Mouse (Mus musculus) limb, embryonic 12.5 days (tissue): ENCODE data around the gene Mfsd4a. TPM values are rescaled to one million over a fixed set of nuclear protein-coding genes. Genes with fewer than 3 reads are reported as not detected.

ENCODE experiments used
- ATAC-seq: fragments of 200-750 bp; cut with Nextera tagmentation; 2 replicates; pipeline ENCODE4 v1.8.0; 2017; ENCODE audit warnings: low read depth, moderate TSS enrichment; ENCODE audit not compliant: insufficient number of reproducible peaks, insufficient read depth, low FRiP score, low TSS enrichment
- H3K27ac ChIP-seq: fragments of 300-500 bp; sonication (generic); 2 replicates; pipeline ENCODE4 v1.5.1; 2016; ENCODE audit warnings: mild to moderate bottlenecking, moderate library complexity
- H3K27me3 ChIP-seq: fragments of 300-500 bp; sonication (generic); 2 replicates; pipeline ENCODE4 v1.6.1; 2016; ENCODE audit warnings: mild to moderate bottlenecking, moderate library complexity
- H3K36me3 ChIP-seq: fragments of 300-500 bp; sonication (generic); 2 replicates; pipeline ENCODE4 v1.6.1; 2016; ENCODE audit warnings: mild to moderate bottlenecking, moderate library complexity
- H3K4me1 ChIP-seq: fragments of 300-500 bp; sonication (generic); replicated peaks from 2 replicates; pipeline ENCODE4 v1.6.1; 2016
- H3K4me2 ChIP-seq: fragments of 300-500 bp; sonication (generic); 2 replicates; pipeline ENCODE4 v1.6.1; 2016; ENCODE audit warnings: mild to moderate bottlenecking, moderate library complexity
- H3K4me3 ChIP-seq: fragments of 300-500 bp; sonication (generic); replicated peaks from 2 replicates; pipeline ENCODE4 v1.5.1; 2016; ENCODE audit warnings: mild to moderate bottlenecking
- H3K9ac ChIP-seq: fragments of 300-500 bp; sonication (generic); replicated peaks from 2 replicates; pipeline ENCODE4 v1.6.1; 2016; ENCODE audit warnings: mild to moderate bottlenecking, moderate library complexity
- H3K9me3 ChIP-seq: fragments of 300-500 bp; sonication (generic); 2 replicates; pipeline ENCODE4 v1.6.1; 2016; ENCODE audit warnings: mild to moderate bottlenecking, moderate library complexity
- WGBS: fragments of 180-500 bp; shearing (Covaris S2); methylation state at CpG from one replicate; pipeline ENCODE4 v1.1.7; 2016; 5-methylcytosine and 5-hydroxymethylcytosine counted together
- polyA plus RNA-seq: library from polyadenylated mRNA; unstranded; fragments of >200 nt; fragmentation: Nextera tagmentation; extraction: Ambion mirVana; gene quantifications from 2 replicates; pipeline ENCODE4 v1.2.1, GENCODE M21; 2016

Gene Mfsd4a
- polyA plus RNA-seq, 1 experiment from 2014 or later, result 13.1 TPM

DNA sequence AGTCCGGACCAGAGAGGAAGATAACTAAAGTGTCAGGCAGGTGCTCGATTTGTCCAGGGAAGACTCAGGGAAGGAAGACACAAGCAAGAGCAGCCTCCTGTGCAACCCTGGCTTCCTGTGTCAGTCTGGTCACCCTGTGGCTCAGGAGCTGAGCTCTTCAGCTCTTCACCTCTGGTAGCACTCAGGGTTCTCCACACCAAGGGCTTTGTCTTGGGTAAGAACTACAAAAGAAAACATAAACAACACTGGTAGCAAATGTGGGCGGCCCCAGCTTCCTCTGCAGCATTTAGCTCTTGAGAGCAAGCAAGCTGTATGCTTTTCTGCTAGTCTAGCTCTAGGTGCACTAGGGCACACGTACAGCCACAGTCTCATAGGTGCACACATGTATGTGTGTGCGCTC, 29.1 kb downstream of the Mfsd4a start:
- H3K9me3 ChIP-seq, result no peaks in the 10 kb centered on the region

DNA sequence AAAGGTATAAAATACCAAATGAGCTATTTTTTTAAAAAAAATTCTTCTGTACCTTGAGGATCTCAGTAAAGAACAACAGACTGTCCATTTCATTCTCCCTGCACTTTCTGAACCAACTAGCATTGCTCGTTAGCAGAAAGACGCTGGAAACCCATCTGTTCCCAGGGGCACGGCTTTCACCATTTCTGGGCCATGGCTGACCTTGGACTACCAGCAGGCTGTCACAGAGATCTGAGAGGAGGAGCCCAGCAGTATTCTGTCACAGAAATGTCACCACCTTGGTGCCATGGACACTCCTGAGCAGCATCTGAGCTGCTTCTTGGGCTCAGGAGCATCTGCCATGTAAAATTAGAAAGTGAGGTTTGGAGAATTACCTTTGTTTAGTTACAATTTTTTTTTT, 30.1 kb downstream of the Mfsd4a start:
- Histone ChIP-seq H3K27ac (no peak overlapping the region), H3K27me3 (no peaks in the 10 kb centered on the region), H3K9ac (no peak overlapping the region), H3K4me1 (0 out of 2 replicates have a peak, but pooled peaks cover 2% of the 10 kb centered on the region), H3K4me2 (no peak overlapping the region), H3K36me3 (peaks cover 26% of the 10 kb centered on the region), H3K4me3 (no peak overlapping the region), H3K9me3 (no peaks in the 10 kb centered on the region)
- ATAC-seq, result no peak
- WGBS, result 70% methylated on average over 3 of the region's 3 CpGs

More for the DNA sequence above, 29.1 kb downstream of the Mfsd4a start:
- Histone ChIP-seq H3K27ac (no peak overlapping the region), H3K9ac (no peak overlapping the region), H3K4me3 (no peak overlapping the region), H3K4me1 (0 out of 2 replicates have a peak, but pooled peaks cover 2% of the 10 kb centered on the region), H3K4me2 (no peak overlapping the region), H3K36me3 (peaks cover 17% of the 10 kb centered on the region), H3K27me3 (no peaks in the 10 kb centered on the region)
- no peak for ATAC-seq
- WGBS, result 76% methylated on average over 5 of the region's 5 CpGs

DNA sequence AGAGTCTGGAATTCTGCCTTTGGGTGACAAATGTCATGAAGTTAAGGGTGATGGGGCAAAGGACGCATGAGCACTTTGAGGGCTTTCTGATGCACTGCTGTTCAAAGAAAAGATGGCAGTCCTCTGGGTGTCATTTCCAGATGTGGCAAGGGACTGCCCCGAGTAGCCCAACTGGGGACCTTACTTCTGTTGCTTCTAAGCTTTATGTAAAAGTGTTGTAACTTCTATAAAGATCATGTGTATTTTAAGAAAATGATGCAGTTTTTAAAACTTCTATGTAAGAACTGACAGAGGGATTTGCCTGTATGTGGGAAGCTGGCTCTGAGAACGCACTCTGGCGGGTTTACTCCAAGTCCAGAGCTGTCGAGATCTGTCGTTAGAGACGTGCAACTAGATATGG, 35.7 kb downstream of the Mfsd4a start:
- Histone ChIP-seq H3K4me3 (no peak overlapping the region), H3K27ac (no peak overlapping the region), H3K9ac (no peak overlapping the region), H3K36me3 (peaks cover 74% of the 10 kb centered on the region), H3K4me2 (no peak overlapping the region), H3K27me3 (no peaks in the 10 kb centered on the region), H3K9me3 (no peaks in the 10 kb centered on the region), H3K4me1 (peaks cover 9% of the 10 kb centered on the region)
- no peak for ATAC-seq
- WGBS, result 87% methylated on average over 7 of the region's 7 CpGs

DNA sequence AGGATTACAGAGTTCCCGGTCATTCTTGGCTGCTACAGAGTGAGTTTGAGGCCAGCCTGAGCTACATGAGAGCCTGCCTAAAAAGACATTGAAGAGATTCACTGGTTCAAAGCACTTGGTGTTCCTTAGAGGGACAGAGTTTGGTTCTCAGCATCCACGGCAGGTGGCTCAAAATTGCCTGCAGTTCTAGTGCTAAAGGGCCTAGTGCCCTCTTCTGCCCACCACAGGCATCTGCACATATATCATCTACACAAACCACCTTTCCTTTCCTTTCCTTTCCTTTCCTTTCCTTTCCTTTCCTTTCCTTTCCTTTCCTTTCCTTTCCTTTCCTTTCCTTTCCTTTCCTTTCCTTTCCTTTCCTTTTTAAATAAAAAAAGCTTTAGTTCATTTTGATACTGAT, 37.3 kb downstream of the Mfsd4a start:
- peaks cover 12% of the 10 kb centered on the region for H3K4me1 ChIP-seq
- no peak overlapping the region for H3K4me2 ChIP-seq
- WGBS, result 62% methylated on average over 2 of the region's 2 CpGs
- no peaks in the 10 kb centered on the region for H3K27me3 ChIP-seq
- H3K4me3 ChIP-seq, result no peak overlapping the region
- H3K27ac ChIP-seq, result no peak overlapping the region
- no peak for ATAC-seq
- no peaks in the 10 kb centered on the region for H3K9me3 ChIP-seq
- H3K36me3 ChIP-seq, result peaks cover 85% of the 10 kb centered on the region
- H3K9ac ChIP-seq, result no peak overlapping the region

DNA sequence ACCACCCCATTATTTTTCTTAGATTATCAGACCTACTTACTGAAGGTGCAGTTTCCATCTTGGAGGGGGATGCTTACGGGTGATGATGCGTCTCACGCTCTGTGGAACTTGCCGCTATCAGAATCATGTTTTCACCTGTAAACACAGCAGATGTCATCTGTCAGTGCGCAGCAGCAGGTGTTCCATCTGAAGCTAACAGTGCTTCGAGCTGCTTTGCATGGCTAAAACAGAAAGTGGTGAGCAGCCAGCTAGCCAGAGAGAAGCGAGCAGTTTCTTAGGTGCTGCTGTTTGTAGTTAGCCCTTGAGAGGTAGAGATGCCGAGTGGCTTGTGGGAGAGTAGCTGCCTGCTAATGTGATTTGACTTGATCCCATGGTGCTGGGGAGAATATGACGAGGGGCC, 39.4 kb downstream of the Mfsd4a start:
- no peak for ATAC-seq
- Histone ChIP-seq H3K9me3 (no peaks in the 10 kb centered on the region), H3K27ac (no peak overlapping the region), H3K4me2 (no peak overlapping the region), H3K27me3 (no peaks in the 10 kb centered on the region), H3K9ac (no peak overlapping the region), H3K36me3 (peaks cover 86% of the 10 kb centered on the region), H3K4me1 (peaks cover 12% of the 10 kb centered on the region), H3K4me3 (no peak overlapping the region)
- WGBS, result 88% methylated on average over 9 of the region's 9 CpGs

DNA sequence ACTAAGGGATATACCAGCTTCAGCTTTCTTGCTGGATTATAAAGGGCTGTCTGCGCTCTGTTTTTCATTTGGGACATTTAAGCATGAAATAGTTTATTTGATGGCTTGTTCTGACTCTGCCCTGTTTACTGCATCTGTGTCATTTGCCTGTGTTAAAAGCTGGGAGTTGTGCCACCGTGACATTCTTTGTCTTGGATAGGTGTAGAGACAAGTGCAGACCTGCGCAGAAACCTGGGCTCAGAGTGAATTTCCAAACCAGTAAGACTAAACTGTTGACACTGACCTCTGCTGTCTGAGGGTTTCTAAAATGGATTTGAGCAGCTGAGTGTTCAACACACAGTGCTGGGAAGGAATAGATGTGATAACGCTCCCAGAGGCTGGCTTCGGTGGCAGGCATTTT, 39.9 kb downstream of the Mfsd4a start:
- Histone ChIP-seq H3K27ac (peak overlapping the region; percentile 45; the same call in 1 of the 2 replicates), H3K9me3 (no peaks in the 10 kb centered on the region), H3K4me3 (no peak overlapping the region), H3K4me2 (no peak overlapping the region), H3K27me3 (no peaks in the 10 kb centered on the region), H3K36me3 (peaks cover 88% of the 10 kb centered on the region), H3K4me1 (peaks cover 12% of the 10 kb centered on the region), H3K9ac (no peak overlapping the region)
- no peak for ATAC-seq
- 81% methylated on average over 5 of the region's 5 CpGs for WGBS

DNA sequence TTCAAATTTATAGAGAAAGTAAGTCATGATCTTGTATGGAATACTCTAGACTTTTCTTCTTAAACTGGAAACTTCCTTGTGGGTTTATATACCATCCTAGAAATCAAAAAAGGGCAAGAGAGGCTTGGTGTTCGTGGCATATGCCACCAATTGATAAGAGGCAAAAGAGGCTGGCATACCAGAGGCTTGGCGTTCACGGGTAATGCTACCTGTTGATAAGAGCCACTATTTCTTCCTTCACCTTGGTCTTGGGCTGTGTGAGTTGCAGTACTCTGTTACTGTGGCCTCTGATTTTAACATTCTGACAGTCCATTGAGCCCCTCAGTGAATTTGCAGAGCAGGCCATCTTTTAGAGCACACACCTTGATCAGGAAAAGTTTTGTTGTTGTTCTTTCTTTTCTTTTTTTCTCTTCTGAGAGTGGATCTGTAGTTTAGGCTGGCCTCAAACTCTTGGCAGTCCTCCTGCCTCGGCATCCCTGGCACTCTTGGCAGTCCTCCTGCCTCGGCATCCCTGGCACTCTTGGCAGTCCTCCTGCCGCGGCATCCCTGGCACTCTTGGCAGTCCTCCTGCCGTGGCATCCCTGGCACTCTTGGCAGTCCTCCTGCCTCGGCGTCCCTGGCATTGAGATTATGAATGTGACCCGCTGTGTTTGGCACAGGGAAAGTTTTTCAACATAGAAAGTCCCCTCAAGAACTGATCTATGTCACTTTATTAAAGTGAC, 40.8 kb downstream of the Mfsd4a start:
- H3K9ac ChIP-seq, result no peak overlapping the region
- peak overlapping the region; percentile 45; the same call in 1 of the 2 replicates for H3K27ac ChIP-seq
- 93% methylated on average over 11 of the region's 11 CpGs for WGBS
- no peak overlapping the region for H3K4me2 ChIP-seq
- no peaks in the 10 kb centered on the region for H3K27me3 ChIP-seq
- H3K9me3 ChIP-seq, result no peaks in the 10 kb centered on the region
- H3K4me1 ChIP-seq, result peaks cover 12% of the 10 kb centered on the region
- H3K36me3 ChIP-seq, result peaks cover 88% of the 10 kb centered on the region
- no peak for ATAC-seq
- H3K4me3 ChIP-seq, result no peak overlapping the region

DNA sequence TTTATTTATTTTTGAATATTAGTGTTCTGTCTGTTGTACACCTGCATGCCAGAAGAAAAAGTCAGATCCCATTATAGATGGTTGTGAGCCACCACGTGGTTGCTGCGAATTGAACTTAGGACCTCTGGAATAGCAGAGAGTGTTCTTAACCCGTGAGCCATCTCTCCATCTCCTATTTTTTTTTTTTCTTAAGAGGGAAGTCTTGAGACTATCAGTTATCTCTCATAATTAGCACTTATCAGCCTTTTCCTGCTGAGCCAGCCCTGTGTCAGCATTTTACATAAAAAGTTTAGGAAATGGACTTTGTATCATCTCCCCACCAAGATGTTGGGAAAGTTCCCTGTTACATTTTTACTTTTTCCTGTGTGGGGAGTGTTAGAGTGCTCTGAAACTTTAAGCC, 45.8 kb downstream of the Mfsd4a start:
- peaks cover 89% of the 10 kb centered on the region for H3K36me3 ChIP-seq
- 90% methylated on average over 3 of the region's 3 CpGs for WGBS
- H3K9ac ChIP-seq, result no peak overlapping the region
- H3K27ac ChIP-seq, result no peak overlapping the region
- no peak overlapping the region for H3K4me3 ChIP-seq
- no peak overlapping the region for H3K4me2 ChIP-seq
- H3K9me3 ChIP-seq, result no peaks in the 10 kb centered on the region
- no peaks in the 10 kb centered on the region for H3K27me3 ChIP-seq
- peaks cover 3% of the 10 kb centered on the region; the same call in 1 of the 2 replicates for H3K4me1 ChIP-seq
- no peak for ATAC-seq

DNA sequence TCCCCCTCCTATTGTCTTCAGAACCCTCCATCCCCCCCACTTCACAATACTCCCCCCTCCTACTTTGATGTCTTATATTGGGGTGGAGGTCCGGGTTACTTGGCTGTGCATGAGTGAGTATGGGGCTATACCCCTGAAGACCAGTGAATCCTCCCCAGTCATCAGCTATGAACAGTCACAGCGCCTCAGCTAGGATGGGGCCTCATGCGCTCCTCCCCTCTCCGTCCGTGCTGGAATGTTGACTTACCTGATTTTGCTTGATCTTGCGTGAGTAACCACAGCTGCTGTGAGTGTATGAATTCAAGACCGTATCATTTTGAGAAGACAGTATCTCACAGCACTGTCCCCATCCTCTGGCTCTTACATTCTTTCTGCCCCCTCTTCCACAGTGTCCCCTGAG, 48.0 kb downstream of the Mfsd4a start:
- Histone ChIP-seq H3K4me3 (no peak overlapping the region), H3K4me1 (no peaks in the 10 kb centered on the region), H3K4me2 (no peak overlapping the region), H3K9ac (no peak overlapping the region), H3K27ac (no peak overlapping the region), H3K36me3 (peaks cover 87% of the 10 kb centered on the region), H3K9me3 (no peaks in the 10 kb centered on the region), H3K27me3 (no peaks in the 10 kb centered on the region)
- 95% methylated on average over 7 of the region's 7 CpGs for WGBS
- no peak for ATAC-seq

DNA sequence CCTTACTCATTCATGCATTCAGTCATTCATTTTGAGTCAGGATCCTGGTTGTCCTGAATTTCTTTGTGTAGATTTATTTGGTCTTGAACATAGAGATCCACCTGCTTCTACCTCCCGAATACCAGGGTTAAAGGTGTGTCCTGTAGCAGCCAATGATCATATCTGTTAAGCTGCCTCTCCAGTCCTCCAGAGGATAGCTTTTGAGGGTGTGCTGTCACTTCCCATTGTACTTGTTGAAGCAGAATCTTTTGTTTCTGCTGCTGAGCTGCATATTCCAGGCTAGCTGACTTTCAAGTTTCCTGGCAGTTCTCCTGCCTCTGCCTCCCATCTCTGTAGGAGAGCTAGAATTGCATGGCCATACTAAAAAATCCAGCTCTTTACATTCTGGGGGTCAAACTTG, 51.2 kb downstream of the Mfsd4a start:
- no peak for ATAC-seq
- Histone ChIP-seq H3K27me3 (no peaks in the 10 kb centered on the region), H3K4me1 (peaks cover 7% of the 10 kb centered on the region; the same call in 1 of the 2 replicates), H3K4me3 (no peak overlapping the region), H3K36me3 (peaks cover 68% of the 10 kb centered on the region), H3K9ac (no peak overlapping the region), H3K9me3 (no peaks in the 10 kb centered on the region), H3K27ac (no peak overlapping the region), H3K4me2 (no peak overlapping the region)
- 91% methylated on average over 1 of the region's 1 CpGs for WGBS

DNA sequence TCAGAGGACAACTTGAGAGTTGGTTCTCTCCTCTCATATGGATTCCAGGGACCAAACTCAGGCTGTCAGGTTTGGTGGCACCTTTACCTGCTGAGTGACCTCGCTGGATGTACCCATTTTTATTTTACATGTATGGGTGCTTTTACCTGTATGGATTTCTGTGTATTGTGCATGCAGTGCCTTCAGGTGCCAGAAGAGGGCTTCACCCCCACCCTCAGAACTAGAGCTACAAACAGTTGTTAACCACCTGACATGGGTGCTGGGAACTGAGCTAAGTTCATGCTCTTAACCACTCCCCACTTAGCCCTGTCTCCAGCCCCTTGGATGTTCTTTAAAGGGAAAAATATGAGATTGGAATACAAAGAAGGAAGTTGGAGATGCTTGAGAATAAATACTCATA, 53.1 kb downstream of the Mfsd4a start:
- no peak overlapping the region for H3K4me2 ChIP-seq
- no peaks in the 10 kb centered on the region for H3K9me3 ChIP-seq
- H3K27ac ChIP-seq, result no peak overlapping the region
- no peak overlapping the region for H3K9ac ChIP-seq
- WGBS, result 96% methylated on average over 1 of the region's 1 CpGs
- H3K36me3 ChIP-seq, result peaks cover 53% of the 10 kb centered on the region
- H3K4me3 ChIP-seq, result no peak overlapping the region
- ATAC-seq, result no peak
- H3K4me1 ChIP-seq, result peaks cover 10% of the 10 kb centered on the region; the same call in 1 of the 2 replicates
- no peaks in the 10 kb centered on the region for H3K27me3 ChIP-seq

DNA sequence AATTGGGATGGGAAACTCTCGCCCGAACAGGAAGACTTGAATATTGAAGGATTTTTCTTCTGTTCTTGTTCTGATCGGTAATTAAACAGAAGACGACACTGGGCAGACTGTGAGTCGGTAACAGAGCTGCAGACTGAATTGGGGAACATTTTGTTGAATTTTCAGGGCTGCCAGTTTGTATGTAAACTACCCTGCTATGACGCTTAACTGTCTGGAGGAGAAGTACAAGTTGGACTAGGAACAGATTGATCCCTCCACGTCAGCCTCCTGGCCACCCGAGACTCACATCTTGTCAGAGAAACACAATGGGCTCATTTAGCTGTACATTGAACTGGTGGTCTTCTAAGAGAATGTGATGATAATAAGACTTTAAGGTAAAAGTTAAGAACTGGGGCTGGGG, 55.0 kb downstream of the Mfsd4a start:
- Histone ChIP-seq H3K9ac (no peak overlapping the region), H3K27me3 (no peaks in the 10 kb centered on the region), H3K4me1 (peaks cover 20% of the 10 kb centered on the region), H3K27ac (no peak overlapping the region), H3K4me3 (no peak overlapping the region), H3K4me2 (no peak overlapping the region), H3K36me3 (peaks cover 34% of the 10 kb centered on the region), H3K9me3 (no peaks in the 10 kb centered on the region)
- ATAC-seq, result no peak
- 90% methylated on average over 8 of the region's 8 CpGs for WGBS
